Mouse (Mus musculus) CD8-positive naive resting alpha-beta T cell, adult 2 months (primary cell): ENCODE measurements around the gene Zbtb22.
A peak's percentile ranks its signal among the peaks of the same experiment; 100 is the strongest.
"Not testable (repeated sequence)": the region's sequence is repeated elsewhere in the genome, so short reads cannot be mapped to it uniquely, and the experiment has no call there.

ENCODE experiments used
- DNase-seq, 2 experiments: peaks; one replicate each; pipeline ENCODE4 v3.0.0; 2022; ENCODE audit warnings: low read depth in 2 of 2, low spot score in 2 of 2

Zbtb22 gene

GRCm38 (mm10) chr17:33903911-33904651 lies 11.6 kb upstream of the Zbtb22 start:
- not testable (repeated sequence) for DNase-seq

GRCm38 (mm10) chr17:33904835-33905234 lies 10.9 kb upstream of the Zbtb22 start, which contains the start of gene Platr17:
Gene Platr17 (plus strand): TSS chr17:33905135.
- DNase-seq = not testable (repeated sequence)

GRCm38 (mm10) chr17:33908331-33909076 lies 7.2 kb upstream of the Zbtb22 start:
- no peak for DNase-seq

GRCm38 (mm10) chr17:33909077-33909868 lies 6.4 kb upstream of the Zbtb22 start, which contains the start of gene Daxx:
Gene Daxx (plus strand): TSS chr17:33909414.
- DNase-seq = peak; percentile 97

DNA sequence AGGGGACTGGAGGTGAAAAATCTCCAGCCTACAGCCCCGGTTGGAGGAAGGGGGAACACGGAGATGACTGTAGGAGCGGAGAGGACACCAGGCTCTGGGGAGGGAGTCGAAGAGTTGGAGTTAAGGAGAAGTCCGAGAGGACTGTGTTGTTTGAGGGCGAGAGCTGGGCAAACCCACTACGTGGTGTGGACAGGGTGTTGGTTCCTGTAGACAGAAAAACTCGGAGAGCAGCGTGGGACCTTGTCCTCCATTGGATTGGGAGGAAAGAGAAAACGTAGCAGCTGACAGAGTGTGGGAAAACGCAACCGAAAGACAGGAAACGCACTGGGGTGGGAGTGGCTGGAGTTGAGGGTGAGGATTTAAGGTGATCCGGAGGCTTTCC lies 5.8 kb upstream of the Zbtb22 start:
- DNase-seq = peak in 1 of 2 experiments; percentile 30

GRCm38 (mm10) chr17:33910346-33911051 lies 5.2 kb upstream of the Zbtb22 start:
- DNase-seq = no peak

DNA sequence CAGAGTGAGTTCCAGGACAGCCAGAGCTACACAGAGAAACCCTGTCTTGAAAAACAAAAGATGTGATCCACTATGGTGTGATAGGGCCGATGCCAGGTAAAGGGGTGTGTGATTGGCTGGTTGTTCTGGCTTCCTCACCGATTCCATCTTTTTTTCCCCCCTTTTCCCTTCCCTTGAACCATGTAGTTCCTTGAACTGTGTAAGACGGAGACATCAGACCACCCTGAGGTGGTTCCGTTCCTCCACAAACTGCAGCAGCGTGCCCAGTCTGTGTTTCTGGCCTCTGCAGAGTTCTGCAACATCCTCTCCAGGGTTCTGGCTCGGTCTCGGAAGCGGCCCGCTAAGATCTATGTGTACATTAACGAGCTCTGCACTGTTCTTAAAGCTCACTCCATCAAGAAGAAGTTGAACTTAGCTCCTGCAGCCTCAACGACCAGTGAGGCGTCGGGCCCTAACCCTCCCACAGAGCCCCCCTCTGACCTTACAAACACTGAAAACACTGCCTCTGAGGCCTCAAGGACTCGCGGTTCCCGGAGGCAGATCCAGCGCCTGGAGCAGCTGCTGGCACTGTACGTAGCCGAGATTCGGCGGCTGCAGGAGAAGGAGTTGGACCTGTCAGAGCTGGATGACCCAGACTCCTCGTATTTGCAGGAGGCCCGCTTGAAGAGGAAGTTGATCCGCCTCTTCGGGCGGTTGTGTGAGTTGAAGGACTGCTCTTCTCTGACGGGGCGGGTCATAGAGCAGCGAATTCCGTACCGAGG lies 4.5 kb upstream of the Zbtb22 start:
- DNase-seq = no peak

DNA sequence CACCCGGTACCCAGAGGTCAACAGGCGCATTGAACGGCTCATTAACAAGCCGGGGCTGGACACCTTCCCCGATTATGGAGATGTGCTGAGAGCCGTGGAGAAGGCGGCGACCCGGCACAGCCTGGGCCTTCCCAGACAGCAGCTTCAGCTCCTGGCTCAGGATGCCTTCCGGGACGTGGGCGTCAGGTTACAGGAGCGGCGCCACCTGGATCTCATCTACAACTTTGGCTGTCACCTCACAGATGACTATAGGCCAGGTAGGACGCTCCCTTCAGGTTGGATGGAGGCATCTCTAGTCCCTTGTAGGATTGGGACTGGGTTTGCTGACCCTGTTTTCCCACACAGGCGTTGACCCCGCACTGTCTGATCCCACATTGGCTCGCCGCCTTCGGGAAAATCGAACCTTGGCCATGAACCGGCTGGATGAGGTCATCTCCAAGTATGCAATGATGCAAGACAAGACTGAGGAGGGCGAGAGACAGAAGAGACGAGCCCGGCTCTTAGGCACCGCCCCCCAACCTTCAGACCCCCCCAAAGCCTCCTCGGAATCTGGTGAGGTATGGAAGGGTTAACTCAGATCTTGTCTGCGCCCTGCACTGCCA lies 3.8 kb upstream of the Zbtb22 start:
- no peak for DNase-seq

- DNase-seq = no peak
These were observed 2.4 kb upstream of the Zbtb22 start for GRCm38 (mm10) chr17:33913264-33913663.

- DNase-seq = no peak
These were observed 1.8 kb upstream of the Zbtb22 start for GRCm38 (mm10) chr17:33913905-33914304.

DNA sequence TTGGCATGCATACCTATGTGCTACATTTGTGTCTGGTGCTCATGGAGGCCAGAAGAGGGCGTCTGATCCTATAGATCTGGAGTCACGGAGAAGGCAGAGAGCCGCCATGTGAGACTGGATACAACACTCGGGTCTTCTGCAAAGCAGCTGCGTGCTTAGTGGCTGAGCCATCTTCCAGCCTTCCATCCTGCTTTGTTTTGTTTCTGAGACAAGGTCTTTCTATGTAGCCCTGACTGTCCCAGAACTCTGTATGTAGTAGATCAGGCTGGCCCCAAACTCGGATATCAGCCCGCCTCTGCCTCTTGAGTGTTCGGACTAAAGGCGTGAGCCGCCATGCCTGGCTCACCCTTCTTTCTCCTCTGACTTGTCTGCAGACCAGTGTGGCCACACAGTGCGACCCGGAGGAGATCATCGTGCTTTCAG lies 724 bp upstream of the Zbtb22 start:
- DNase-seq = no peak

- DNase-seq = no peak
These were observed 590 bp downstream of the Zbtb22 start for GRCm38 (mm10) chr17:33916294-33916693.

DNA sequence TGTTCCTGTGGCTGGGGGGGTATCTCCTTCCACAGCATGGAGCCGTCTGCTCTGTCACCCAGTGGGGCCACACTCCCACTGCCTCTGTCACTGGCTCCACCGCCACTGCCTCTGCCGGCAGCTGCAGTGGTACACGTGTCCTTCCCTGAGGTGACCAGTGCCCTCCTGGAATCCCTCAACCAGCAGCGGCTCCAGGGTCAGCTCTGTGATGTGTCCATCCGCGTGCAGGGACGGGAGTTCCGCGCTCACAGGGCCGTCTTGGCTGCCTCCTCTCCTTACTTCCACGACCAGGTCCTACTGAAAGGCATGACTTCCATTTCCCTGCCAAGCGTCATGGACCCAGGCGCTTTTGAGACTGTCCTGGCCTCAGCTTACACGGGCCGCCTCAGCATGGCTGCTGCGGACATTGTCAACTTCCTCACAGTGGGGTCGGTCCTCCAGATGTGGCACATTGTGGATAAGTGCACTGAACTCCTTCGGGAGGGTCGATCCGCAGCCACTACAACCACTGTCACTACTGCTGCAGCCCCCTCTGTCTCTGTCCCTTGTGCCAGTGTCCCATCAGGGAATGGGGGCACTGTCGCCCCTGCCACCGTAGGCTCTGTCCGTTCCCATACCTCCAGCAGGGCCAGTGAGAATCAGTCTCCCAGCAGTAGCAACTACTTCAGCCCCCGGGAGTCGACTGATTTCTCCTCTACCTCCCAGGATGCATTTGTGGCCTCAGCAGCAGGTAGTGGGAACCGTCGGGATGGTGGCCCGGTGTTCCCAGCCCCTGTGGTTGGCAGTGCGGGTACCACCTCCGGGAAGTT lies 1.3 kb downstream of the Zbtb22 start:
- DNase-seq = no peak

GRCm38 (mm10) chr17:33917656-33918292 lies 2.1 kb downstream of the Zbtb22 start:
- no peak for DNase-seq

DNA sequence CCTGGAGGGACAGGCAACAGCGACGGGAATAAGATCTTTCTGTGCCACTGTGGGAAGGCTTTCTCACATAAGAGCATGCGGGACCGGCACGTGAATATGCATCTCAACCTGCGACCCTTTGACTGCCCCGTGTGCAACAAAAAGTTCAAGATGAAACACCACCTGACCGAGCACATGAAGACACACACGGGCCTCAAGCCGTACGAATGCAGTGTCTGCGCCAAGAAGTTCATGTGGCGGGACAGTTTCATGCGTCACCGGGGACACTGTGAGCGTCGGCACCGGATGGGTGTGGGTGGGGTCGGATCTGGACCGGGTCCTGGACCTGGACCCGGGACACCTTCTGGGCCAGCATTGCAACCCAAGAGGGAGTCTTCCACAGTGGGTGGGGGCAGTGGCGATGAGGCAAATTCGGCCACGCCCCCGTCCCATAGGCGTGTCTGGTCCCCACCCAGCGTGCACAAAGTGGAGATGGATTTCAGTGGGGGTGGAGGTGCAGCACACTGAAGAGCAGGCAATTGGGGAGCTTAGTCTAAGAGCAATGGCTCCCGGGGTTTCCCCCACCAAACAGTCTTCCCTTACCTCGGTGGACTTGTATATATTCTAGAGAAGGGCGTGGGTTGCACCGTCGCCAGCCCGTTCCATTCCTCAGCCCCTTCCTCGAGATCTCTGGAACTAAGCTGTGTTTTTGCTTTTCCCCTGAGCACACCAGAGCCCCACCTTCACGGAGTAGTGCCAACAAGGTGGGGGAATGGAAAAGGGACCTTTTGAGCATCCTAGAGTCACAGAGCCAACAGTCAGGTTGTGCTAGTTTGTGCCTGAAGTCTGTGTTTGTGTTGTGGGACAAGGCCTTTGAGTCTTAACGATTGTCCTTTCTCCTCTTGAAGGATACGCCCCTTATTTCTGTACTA lies 2.8 kb downstream of the Zbtb22 start:
- no peak for DNase-seq

- peak; percentile 69 to 77 for DNase-seq
These were observed 3.9 kb downstream of the Zbtb22 start for GRCm38 (mm10) chr17:33919351-33920281.
